Mouse (Mus musculus): ENCODE measurements around the gene Nup133.

Nup133 gene

DNA sequence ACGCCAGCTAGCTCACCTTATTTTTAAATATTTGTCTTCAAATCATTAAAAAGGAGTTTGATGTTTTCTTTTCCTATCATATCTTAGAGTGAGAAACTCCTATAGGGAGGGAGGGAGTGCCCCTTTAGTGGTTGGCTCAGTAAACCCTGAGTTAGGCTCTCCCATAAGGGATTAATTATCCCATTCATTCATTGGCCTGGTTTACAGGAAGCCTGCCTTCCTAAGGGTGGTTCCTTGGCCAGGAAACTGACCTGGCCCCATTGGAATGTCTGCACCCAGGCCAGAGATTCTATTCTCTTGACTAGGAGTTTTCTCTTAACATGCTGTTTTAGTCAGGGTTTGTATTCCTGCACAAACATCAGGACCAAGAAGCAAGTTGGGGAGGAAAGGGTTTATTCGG is 61.1 kb downstream of the Nup133 start:
- no peak for DNase-seq (ENCODE audit: low spot score in 2 of 2)

DNA sequence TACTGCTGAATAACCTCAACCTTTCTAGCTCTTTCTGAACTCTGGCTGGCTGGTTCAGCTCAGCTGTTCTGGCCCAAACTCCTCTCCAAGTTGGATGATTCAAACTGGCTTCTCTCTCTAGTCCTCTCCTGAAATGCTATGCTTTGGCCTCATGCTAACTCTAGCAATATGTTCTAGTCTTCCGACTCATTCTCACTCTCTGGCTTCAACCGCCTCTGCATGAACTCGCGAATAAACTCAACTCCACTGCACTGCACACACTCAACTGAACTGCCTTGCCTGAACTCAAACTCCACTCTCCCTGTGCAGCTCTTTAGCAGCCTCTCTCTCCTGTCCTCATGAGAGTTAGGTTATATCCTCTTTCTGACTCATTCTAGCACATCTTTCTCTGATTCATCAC is 61.9 kb downstream of the Nup133 start:
- no peak for DNase-seq (ENCODE audit: low spot score in 2 of 2)

DNA sequence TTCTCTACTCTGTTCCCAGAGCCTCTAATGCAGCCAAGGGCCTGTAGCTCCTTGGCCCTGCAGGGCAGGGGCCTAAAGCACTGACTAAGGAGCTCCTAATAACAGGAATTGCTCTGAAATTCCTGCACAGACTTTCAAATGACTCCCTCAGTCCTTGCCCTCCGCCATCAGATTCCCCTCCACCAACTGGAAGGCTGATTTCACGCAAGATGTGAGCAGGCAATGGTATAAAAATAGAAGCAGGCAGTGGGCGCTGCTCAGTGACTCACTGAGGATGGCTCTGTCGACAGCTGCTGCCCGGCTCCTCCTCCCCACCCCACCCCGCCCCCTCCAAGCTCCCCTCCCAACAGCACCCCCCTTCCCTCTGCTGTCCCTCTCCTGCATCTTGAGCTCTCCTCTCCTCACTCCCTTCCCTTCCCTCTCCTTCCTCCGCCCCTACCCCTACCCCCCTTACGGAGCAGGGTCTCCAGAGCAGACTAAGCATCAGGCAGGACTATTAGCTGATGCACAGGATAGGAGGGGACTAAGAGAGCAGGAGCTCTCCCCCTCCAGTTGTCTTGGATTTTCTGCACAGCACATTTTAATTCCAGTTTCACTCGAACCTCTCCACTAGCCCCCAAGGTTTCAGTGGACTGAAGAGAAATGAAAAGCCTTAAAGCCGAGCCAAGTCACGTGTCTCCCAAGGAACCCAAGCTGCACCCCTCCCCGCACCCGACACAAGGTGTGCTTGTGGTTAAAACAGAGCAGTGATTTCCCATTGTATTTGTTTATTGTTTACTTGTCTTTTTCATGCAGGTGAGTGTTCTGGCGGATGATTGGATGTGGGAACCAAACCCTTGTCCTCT is 64.1 kb downstream of the Nup133 start:
- DNase-seq (ENCODE audit: low spot score in 2 of 2): no peak

DNA sequence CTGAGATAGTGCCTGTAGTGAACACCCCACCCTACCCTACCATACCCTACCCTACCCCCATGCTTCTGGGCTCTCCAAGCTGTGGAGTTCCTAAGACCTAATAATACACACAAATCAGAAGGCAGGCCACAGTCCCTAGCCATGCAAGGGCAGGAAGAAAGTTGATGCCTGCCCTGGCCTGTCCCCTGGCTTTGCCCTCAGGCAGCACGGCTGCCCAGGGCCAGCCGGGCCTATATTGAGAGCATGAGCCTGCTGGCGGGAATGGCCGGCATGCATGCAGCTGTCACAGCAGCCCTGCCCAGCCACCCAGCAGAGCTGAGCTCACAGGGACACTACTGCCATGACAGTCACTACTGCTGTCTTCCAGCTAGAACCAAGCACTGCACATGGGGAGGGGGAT is 66.0 kb downstream of the Nup133 start:
- no peak for DNase-seq (ENCODE audit: low spot score in 2 of 2)

DNA sequence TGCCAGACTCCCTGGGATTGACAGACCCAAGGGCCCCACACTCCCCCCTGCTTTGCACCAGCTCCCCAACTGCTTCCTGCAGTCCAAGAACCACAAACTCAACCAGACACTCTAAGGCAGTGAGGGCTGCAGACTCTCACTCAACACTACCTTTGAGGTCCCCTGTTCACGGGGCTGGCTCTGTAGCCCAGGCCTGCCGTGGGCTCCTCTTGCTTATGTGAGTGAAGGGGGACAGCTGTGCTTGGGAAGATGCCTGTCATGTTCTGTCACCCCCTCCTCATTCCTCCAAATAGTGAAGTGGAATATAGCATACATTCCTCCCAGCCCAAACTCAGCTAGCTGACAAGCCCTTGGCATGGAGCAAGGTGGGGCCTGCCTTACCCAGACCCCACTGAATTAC is 66.7 kb downstream of the Nup133 start:
- DNase-seq (ENCODE audit: low spot score in 2 of 2): no peak

DNA sequence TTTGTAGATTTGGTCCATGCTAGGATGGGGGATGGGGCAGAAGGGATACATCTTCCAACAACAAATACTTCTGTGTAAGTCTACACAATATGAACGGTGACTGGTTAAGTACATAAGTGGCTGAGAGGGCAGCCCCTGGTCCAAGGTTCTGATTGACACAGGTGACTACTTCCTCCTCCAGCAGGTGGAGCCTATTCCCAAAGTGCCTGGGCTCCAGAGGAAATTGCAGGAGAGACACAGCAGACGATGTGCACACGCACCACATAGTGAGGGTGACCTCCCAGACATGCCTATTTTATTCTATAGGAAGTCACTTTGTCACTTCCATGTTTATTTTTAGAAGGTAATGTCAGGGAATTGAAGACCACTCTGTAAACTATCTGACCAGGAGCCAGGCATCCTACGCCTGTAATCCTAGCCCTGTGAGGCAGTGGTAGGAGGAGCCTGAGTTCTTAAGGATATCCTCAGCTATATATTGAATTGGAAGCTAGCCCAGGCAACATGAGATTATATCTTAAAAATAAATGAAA is 68.2 kb downstream of the Nup133 start:
- no peak for DNase-seq (ENCODE audit: low spot score in 2 of 2)

DNA sequence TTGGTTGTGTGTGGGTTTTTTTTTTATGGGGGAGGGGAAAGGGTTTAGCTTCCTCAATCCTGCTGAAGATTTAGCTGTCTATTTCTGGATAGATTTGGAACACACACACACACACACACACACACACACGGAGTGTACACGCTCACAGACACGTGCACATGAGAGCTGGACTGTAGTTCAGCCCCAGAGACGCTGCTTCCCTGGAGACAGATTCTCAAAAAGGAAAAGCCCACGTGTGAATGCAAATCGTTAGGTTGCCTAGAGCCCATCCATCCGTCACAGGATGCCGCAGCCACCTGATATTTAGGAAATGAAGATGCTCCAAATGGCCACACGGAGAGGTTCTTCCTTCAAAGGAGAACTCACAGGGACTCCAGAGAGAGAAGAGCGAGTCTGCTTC is 68.8 kb downstream of the Nup133 start:
- no peak for DNase-seq (ENCODE audit: low spot score in 2 of 2)

DNA sequence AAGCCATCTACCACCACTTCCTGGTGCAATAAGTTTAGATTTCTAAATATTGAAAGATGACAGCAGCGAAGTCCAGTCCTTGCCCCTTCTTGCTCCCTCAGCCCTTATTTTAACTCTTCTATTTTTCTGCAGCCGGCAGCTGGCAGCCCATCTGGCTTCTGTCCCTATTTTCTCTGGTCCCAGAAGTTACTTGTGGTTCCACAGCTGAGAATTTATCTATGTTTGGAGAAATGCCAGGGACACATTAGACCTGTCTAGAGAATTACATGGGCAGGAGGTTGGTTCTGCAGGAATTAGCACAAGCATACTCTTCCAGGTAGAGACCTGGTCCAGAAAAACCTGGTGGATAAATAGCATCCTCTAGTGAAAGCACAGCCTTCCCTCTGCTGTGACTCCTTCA is 71.2 kb downstream of the Nup133 start:
- DNase-seq (ENCODE audit: low spot score in 2 of 2): no peak

DNA sequence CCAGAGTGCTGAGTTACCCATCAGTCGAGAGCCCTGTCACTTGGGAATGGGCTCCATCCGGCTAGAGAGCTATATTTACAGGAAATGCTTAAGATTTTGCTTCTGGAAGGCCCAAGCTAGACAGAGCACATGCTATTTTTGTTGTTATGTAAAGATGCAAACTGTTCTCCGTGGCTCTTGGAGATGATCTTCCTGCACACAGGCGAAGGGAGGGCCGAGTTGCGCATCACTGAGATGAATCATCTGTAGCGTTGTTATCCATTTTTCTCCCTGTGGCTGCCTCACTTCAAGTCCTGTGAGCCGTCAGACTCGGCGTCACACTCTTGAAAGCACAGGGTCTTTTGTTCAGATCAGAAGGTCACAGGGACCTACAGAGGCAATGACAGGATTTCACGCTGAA is 74.7 kb downstream of the Nup133 start:
- no peak for DNase-seq (ENCODE audit: low spot score in 2 of 2)

DNA sequence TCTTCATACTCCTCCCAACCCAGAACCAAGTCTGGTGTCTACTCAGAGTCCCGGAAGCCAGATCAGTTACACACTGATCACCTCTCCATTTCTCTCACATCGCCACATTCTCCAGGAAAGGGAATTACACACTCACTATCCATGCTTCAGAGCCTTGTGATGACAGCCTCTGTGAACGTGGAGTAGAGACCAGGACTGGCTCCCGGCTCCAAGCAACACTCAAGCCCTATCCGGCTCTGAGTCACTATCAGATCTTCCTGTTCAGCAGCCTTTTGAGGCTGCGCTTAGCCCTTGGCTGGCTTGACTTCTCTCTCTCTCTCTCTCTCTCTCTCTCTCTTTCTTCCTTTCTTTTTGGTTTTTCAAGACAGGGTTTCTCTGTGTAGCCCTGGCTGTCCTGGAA is 75.7 kb downstream of the Nup133 start:
- no peak for DNase-seq (ENCODE audit: low spot score in 2 of 2)

DNA sequence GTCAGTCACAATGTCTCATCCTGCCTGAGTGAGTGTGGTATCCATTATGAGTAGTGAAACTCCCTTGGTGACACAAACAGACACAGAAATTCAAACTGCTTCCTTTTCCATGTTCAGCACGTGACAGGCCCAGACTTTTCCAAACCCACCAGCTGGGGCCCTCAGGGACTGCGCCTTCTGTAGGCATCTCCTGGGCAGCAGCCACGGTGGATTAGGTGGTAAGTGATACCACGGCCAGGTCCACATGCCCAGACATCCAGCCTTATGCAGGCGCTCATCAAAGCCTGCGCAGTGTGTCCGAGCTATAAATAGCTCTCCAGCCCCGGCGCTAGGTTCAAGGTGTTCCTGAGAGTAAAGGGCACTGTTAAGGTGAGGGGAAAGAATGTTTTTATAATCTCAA is 77.0 kb downstream of the Nup133 start:
- no peak for DNase-seq (ENCODE audit: low spot score in 2 of 2)

DNA sequence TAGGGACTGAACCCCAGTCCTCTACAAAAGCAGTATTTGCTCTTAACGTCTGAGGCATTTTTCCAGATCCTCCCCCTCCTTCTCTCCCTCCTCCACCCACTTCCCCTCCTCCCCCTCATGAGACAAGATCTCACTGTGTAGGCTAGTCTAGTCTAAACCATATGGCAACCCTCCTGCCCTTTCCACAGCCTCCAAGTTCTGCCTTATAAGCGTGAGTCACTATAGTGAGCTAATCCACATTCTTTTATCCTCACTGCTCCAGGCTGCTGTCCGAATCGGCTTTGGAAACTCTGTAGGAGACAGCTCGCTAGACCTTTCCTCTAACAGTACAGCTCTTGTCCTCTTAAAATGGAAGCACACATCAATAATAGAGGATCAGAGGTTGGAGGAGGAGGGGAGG is 82.1 kb downstream of the Nup133 start:
- no peak for DNase-seq (ENCODE audit: low spot score in 2 of 2)

DNA sequence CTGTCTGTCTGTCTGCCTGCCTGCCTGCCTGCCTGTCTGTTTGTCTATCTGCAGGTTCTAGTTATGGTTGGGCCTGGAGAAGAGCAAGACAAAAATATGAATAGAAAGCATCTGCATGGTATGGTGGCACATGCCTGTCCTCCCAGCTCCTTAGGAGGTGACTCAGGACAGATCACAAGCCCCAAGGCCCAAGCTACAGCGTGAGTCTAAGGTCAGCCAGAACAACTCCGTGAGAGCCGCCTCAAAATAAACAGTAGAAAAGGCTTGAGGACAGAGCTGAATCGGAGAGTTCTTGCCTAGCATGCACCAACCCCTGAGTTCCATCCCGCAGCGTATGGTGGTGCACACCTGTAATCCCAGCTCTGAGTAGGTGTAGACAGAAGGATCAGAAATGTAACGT is 83.3 kb downstream of the Nup133 start:
- no peak for DNase-seq (ENCODE audit: low spot score in 2 of 2)

DNA sequence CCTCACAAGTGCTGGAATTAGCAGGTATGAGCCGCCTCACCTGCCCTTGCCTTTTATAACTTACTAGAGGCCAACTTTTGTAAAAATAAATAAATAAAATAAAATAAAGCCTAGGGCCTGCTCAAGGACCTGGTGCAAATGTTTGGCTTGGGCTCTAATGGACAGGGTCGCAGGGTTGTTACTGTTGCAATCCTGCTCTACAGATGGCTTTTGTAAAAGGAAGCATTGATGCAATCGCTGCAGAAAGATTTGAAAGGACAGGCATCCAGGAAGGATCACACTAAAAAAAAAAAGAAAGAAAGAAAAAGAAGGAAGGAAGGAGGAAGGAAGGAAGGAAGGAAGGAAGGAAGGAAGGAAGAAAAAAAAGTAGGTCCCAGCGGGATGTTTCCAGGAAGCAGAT is 88.7 kb downstream of the Nup133 start:
- DNase-seq (ENCODE audit: low spot score in 2 of 2): no peak

DNA sequence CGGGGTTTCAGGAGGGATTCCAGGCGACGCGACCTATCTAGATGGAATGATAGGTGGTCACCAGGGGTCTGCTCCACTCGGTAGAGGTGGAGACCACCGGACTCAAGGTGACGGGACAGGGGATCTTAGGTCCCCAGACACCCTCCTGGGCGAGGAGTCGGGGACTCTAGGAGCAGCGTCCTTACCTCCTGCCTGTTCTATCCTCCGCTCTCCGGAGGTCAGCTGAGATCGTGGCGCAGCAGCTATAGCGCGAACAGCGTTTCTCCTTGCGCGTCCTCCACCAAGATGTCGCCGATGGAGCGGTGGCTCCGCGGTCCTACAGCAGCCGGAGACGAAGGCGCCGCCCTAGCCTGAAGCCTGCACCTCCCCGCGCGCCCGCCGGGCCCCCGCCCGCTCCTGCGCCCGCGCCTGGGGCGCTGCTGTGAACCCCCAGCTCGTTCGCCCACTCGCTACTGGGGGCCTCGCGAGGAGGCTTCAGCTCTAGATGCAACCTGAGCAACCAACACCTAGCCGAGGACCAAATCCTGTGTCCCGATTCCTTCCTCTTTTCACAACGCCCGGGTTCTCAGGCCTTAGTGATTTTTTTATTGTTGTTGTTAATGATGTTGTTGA is 89.3 kb downstream of the Nup133 start, which contains the start of gene Ccsap:
TSS of gene Ccsap (minus strand) at position 562 of the 612 bp plus-strand sequence.
- DNase-seq (ENCODE audit: low spot score in 2 of 2): peak in 1 of 2 experiments; percentile 32

DNA sequence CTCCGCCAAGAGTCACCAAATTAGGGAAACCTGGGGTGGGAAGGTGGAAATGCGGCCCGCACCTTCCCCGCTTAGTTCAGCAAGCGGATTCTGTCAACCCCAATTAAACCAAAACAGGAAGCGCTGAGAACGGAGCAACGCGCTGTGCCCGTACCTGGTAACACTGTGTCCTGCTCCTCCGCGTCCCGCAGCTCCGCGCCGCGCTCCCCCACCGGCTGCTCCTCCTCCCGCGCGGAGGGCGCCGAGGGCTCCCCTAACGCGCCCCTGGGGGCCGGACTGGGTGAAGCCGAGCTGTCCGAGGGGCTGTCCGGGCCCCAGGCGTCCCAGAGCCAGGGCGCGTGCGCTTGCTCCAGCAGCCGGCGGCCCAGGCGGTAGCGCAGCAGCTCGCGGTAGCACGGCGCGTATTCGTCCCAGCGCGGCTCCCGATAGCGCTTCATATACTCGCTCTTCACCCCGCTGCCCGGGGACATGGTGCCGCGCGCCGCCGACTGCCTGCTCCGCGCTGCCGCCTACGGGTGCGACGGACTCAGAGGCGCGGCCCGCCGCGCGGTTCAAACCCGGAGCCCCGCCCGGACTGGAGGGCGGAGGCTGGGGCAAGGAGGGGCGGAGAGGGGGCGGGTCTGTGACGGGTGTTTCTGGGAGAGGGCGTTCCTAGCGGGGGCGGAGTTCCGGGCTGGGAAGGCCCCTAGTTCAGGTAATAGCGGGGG is 90.0 kb downstream of the Nup133 start:
- peak; percentile 85 to 91 for DNase-seq (ENCODE audit: low spot score in 2 of 2)

DNA sequence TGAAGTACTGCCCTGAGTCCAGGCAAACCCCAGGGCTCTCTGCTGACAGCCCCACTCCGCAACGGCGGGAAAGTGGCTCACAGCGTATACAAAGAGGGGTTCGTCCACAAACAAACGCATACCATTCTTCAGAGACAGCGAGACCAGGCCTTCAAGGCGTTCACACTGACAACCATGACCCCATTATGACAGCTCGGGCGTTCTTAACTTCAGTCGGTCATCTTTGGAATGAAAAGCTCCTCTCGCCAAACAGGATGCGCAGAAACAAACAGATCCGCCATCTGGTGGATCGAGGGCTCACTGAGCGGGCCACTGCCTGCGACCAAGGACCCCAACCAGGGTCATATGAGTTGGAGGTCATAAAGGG is 90.5 kb downstream of the Nup133 start:
- no peak for DNase-seq (ENCODE audit: low spot score in 2 of 2)

DNA sequence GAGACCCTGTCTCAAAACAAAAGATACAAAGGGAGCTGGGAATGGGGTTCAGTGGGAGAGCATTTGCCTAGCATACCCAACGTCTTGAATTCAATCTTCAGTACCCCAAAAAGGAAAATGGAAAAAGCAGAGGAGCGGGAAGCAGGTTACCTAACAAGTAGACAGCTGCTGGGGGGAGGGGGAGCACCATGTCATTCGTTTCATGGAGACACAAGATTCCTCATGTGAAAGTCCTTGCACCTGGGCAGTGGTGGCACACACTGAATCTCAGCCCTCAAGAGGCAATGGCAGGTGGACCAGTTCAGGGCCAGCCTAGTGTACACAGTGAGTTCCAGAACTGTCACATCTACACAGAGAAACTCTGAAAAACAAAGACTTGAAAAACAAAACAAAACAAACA is 91.7 kb downstream of the Nup133 start:
- no peak for DNase-seq (ENCODE audit: low spot score in 2 of 2)

DNA sequence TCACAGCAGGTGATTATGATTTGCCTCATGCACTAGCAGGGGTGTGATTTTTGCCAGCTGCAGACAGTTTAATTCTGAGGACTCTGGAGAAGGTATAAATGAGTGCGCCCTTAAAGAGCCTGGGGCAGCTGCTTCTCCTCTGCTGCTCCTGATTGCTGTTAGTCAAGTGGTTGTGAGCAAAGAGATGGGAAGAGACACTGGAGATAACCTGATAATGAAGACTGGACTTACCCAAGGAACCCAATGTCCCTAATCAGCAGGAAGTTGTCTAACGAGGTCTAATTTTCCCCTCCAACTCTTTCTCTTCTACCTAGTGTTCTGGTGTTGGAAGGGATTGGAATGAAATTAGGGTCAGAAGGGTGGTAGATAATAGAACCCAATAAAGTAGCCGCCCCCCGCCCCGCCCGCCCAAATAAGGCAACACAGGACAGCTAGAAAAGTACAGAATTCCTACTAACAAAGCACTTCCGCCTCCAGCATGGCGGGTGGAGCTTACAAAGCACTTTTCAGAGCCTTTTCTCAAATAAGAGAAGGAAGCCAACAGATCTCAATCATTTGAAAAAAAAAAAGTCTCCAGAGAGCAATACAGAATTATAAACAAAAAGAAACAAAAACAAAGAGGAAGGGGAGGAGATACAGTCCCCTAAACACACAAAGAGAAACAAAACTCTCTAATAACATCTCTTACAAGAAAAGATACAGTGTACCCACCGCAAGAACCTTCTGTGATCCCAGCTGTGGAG is 94.2 kb downstream of the Nup133 start:
- no peak for DNase-seq (ENCODE audit: low spot score in 2 of 2)

DNA sequence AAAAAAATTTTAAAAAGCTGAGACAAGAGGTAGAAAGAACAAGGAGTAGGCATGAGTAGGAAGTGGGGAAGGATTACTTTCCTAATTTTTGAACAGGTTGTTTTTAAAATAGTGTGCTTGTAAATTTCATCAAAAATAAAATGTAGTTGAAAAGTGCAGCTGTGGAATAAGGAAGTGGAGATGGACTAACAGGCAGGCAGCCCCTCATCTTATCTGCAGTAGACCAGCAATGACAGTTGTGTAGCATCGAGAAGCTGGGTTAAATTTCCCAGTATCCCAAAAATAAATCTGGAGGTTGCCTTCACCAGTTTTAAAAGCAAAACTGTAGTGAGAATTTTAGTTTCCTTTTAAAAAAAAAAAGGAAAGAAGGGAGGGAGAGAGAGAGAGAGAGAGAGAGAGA is 94.8 kb downstream of the Nup133 start:
- no peak for DNase-seq (ENCODE audit: low spot score in 2 of 2)

DNA sequence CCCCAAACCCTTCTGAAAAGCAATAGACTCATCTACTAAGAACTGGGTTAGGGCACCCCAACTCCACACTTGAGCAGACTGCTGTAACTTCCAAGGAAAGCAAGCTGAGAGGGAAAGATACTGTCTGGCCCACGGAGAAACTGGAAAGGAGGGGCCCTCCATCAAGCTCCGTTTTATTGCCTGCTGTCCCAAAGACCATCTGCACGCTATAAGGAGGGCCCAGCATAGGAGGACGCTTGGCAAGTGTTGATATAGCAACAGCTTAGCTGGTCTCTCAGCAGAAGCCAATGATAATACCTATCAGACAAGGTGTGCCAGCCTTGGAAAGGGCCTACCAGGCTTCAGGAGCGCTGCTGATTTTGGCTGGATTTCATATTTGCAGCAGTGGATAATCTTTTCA is 97.5 kb downstream of the Nup133 start:
- DNase-seq (ENCODE audit: low spot score in 2 of 2): no peak

DNA sequence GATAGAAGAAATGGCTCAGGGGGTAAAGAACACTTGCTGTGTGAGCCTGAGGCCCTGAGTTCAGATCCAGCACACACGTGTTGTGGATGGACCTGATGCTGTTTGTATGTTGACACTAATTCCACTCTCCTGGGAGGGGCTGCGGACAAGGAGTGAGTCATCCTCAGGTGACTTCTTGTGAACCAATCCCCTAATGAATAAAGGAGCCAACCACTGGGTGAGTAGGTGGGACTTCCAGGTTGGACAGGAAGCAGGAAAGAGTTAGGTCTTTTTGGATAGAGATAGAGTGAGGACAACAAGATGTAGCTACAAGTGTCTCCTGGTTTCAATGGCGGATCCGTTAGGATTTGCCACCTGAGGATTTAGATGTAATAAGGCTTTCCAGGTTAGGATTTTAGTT is 99.7 kb downstream of the Nup133 start:
- no peak for DNase-seq (ENCODE audit: low spot score in 2 of 2)

Data from urinary bladder, postnatal 4 days (tissue).